Mouse (Mus musculus): ENCODE results near the gene Edaradd. TPM values are rescaled to one million over a fixed set of nuclear protein-coding genes. Genes with fewer than 3 reads are reported as not detected.

The Edaradd gene
- polyA plus RNA-seq (2014; fragmentation: Illumina TruSeq; extraction: RNeasy Lipid Tissue Mini Kit (QIAGEN cat#74804); ENCODE audit: low read depth, low replicate concordance): 0.24 TPM

GRCm38 (mm10) chr13:12519955-12520584 is at the start of gene Edaradd:
Edaradd (minus strand) TSS chr13:12520438.

GRCm38 (mm10) chr13:12565621-12566390 is 45.6 kb upstream of the Edaradd start, which contains the start of gene Ero1lb:
Ero1lb (plus strand) TSS chr13:12565874.

GRCm38 (mm10) chr13:12464844-12465243 is 55.4 kb downstream of the Edaradd start, which contains the start of gene Lgals8:
Lgals8 (minus strand) TSS chr13:12464944.

Other genes with a start within 250 kb of the Edaradd start
- not detected for gene Actn2, start 179.7 kb downstream of the Edaradd start, polyA plus RNA-seq (2014; fragmentation: Illumina TruSeq; extraction: RNeasy Lipid Tissue Mini Kit (QIAGEN cat#74804); ENCODE audit: low read depth, low replicate concordance)
- gene Heatr1, start 125.4 kb downstream of the Edaradd start, polyA plus RNA-seq (2014; fragmentation: Illumina TruSeq; extraction: RNeasy Lipid Tissue Mini Kit (QIAGEN cat#74804); ENCODE audit: low read depth, low replicate concordance): 23.1 TPM
- 294 TPM for gene Lgals8, start 55.5 kb downstream of the Edaradd start, polyA plus RNA-seq (2014; fragmentation: Illumina TruSeq; extraction: RNeasy Lipid Tissue Mini Kit (QIAGEN cat#74804); ENCODE audit: low read depth, low replicate concordance)
- gene Ero1lb, start 45.4 kb upstream of the Edaradd start, polyA plus RNA-seq (2014; fragmentation: Illumina TruSeq; extraction: RNeasy Lipid Tissue Mini Kit (QIAGEN cat#74804); ENCODE audit: low read depth, low replicate concordance): 266 TPM